Mouse (Mus musculus): ENCODE data around the gene Lig4. TPM values are rescaled to one million over a fixed set of nuclear protein-coding genes. Genes with fewer than 3 reads are reported as not detected.

Gene Lig4
- polyA plus RNA-seq, 2 experiments from 2014 or later = 2.5 to 4.6 TPM

DNA sequence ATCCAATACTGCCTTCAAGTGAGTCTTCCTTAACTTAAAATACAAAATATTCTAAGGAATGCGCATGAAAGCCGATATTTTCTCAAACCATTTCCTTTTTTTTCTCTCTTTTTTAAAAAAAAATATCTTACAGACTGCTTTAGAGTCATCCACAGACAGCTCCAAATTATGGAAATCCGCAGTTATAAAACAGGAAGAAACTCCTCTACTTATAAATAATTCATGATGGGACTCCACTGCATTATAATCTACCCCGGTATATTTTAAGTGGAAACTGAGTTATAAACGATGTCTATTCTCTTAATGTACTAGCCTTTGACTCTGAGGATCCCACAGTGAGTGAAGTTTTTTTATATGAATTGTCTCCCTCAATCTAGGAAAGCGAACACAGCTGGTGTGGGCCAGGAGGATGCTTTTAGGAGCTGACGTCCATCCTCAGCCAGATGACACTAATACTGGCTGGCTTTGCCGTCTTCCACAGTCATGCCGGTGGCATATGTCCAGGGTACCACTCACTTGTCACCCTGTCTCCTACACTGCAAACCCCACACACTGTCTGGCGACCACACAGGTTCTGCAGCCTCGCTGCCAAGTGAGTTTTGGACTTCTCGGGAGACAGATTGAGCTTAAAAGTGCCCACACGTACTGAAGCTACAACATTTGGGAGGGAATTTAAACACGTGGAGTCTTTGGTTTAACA is 47.6 kb downstream of the Lig4 start:
- ATAC-seq = no peak

Other genes starting within 250 kb of the Lig4 start
- gene Fam155a, start 206.5 kb downstream of the Lig4 start, polyA plus RNA-seq (2017; shearing (Covaris generic)) = under 1 TPM in 1 of 2 experiments, not detected in 1; 0.30 TPM
- gene Gm10217, start 113.4 kb downstream of the Lig4 start, polyA plus RNA-seq (2017; shearing (Covaris generic)) = not detected
- gene Abhd13, start within 50 bp of the Lig4 start, polyA plus RNA-seq (2017; shearing (Covaris generic)) = 1 to 10 TPM; 3.7 to 4.1 TPM
- 1 to 10 TPM; 6.3 TPM for gene Tnfsf13b, start 28.8 kb upstream of the Lig4 start, polyA plus RNA-seq (2017; shearing (Covaris generic))
- gene Myo16, start 176.2 kb upstream of the Lig4 start, polyA plus RNA-seq (2017; shearing (Covaris generic)) = not detected

Data from activated CD4-positive, CD25-positive, alpha-beta regulatory T cell, adult 4 months (primary cell).